Mouse (Mus musculus): ENCODE measurements at regions not wholly inside any gene's neighbourhood (a gene's known extent, or its start where the extent isn't known, plus 50 kb on each side); places are given as distances from the start of the nearest gene placed in this dataset.

DNA sequence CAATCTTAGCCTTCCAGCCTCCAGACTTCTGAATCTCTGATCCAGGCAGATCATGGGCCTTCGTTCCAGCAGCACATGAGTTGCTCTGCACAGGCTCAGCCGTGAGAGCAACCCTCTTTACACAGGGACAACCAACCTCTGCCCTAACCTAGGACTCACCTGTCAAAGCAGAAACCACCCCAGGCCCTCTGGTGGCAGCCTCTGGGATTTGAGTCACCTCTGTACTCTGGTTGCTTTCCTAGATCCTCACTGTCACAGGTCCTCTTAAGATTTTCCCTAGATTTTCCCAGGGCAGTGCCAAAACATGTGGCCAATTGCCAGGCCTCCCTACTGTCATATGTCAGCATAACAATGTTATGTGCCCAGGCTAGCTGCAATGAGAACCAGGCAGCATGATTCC is 71.1 kb upstream of the Ttc34 start:
- Histone ChIP-seq H3K9me3 (ENCODE audit: control insufficient read depth, low read length) (no peaks in the 10 kb centered on the region), H3K27me3 (ENCODE audit: control insufficient read depth, insufficient read depth, low read length) (no peaks in the 10 kb centered on the region), H3K4me2 (replicated peaks; ENCODE audit: low read depth, low read length, severe bottlenecking) (no peak overlapping the region), H3K9ac (ENCODE audit: low read depth, low read length, severe bottlenecking) (no peak overlapping the region), H3K4me1 (ENCODE audit: control insufficient read depth, insufficient read depth, low read length) (peaks cover 9% of the 10 kb centered on the region; the same call in 1 of the 2 replicates), H3K4me3 (replicated peaks; ENCODE audit: low read length) (no peak overlapping the region), H3K27ac (replicated peaks; ENCODE audit: low read depth, low read length) (no peak overlapping the region), H3K36me3 (ENCODE audit: control insufficient read depth, insufficient read depth, low read length) (no peaks in the 10 kb centered on the region)
- no peak for ATAC-seq (ENCODE audit: low FRiP score, low read depth)
- no peak for DNase-seq (ENCODE audit: low spot score)
- 33% methylated on average over 2 of the region's 2 CpGs for WGBS
- TF ChIP-seq POLR2A (IDR thresholded peaks at IDR 0.05; ENCODE audit: borderline replicate concordance, extremely low read depth, insufficient read depth, insufficient read length): no peak

DNA sequence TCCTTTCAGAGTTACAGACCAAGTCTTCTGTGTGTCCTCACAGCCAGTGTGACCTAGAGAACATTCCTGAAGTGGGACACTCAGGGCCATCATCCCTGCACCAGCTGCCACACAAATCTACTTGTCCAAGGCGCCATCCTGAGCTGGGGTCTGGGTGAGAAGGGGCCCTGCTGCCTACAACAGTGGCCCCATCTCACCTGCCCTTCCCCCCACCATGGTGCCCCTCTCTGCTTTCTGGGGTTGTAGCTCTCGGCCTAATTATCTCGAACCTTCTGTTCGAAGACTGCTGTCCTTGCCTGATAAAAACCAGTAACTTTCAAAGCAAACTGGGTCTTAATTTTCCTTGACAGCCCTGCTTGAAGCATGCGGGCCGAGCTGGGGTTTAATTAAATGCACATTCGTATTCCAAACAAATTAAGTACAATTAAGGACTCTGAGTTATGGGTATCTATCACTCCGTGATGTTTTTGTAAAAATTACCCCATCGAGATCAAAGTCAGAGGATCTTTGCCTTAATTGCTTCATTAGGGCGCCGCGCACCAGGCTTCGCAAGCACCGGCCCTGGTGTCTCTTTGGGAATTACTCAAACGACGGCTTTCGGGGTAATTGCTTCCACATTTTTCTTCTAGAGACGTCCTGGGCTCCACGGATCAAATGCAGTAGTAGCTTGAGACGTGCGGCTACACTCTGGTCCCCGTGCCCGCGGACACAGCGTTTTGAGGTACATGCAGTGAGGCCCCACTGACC is 65.8 kb upstream of the Ttc34 start:
- Histone ChIP-seq H3K4me1 (ENCODE audit: control insufficient read depth, insufficient read depth, low read length) (peaks cover 20% of the 10 kb centered on the region), H3K9me3 (ENCODE audit: control insufficient read depth, low read length) (no peaks in the 10 kb centered on the region), H3K4me3 (replicated peaks; ENCODE audit: low read length) (no peak overlapping the region), H3K9ac (ENCODE audit: low read depth, low read length, severe bottlenecking) (no peak overlapping the region), H3K27ac (replicated peaks; ENCODE audit: low read depth, low read length) (no peak overlapping the region), H3K27me3 (ENCODE audit: control insufficient read depth, insufficient read depth, low read length) (no peaks in the 10 kb centered on the region), H3K36me3 (ENCODE audit: control insufficient read depth, insufficient read depth, low read length) (no peaks in the 10 kb centered on the region), H3K4me2 (replicated peaks; ENCODE audit: low read depth, low read length, severe bottlenecking) (no peak overlapping the region)
- WGBS: 14% methylated on average over 25 of the region's 25 CpGs
- DNase-seq (ENCODE audit: low spot score) (no peak), ATAC-seq (ENCODE audit: low FRiP score, low read depth) (no peak)
- no peak for TF ChIP-seq POLR2A (IDR thresholded peaks at IDR 0.05; ENCODE audit: borderline replicate concordance, extremely low read depth, insufficient read depth, insufficient read length)

DNA sequence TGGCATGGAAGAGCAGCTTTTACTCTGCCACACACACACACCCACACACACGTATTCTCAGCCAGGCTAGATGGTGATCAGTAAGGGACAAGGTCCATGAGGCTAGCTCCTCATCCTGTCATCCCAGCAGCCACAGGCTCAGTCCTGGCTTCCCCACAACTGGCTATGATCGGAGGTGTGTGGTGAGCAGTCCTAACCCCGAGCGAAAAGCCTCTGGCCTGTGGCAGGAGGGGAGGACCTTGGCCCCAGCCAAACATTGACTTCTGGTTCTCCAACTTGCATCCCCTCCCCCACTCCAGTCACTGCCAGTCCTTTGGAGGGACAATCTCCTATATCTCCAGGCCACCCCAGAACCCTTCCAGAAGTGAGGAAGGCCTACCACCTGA is 65.2 kb upstream of the Ttc34 start:
- Histone ChIP-seq H3K4me3 (replicated peaks; ENCODE audit: low read length) (no peak overlapping the region), H3K9ac (ENCODE audit: low read depth, low read length, severe bottlenecking) (no peak overlapping the region), H3K27ac (replicated peaks; ENCODE audit: low read depth, low read length) (no peak overlapping the region), H3K4me1 (ENCODE audit: control insufficient read depth, insufficient read depth, low read length) (peaks cover 20% of the 10 kb centered on the region), H3K36me3 (ENCODE audit: control insufficient read depth, insufficient read depth, low read length) (no peaks in the 10 kb centered on the region), H3K4me2 (replicated peaks; ENCODE audit: low read depth, low read length, severe bottlenecking) (no peak overlapping the region), H3K27me3 (ENCODE audit: control insufficient read depth, insufficient read depth, low read length) (no peaks in the 10 kb centered on the region), H3K9me3 (ENCODE audit: control insufficient read depth, low read length) (no peaks in the 10 kb centered on the region)
- 21% methylated on average over 3 of the region's 4 CpGs for WGBS
- TF ChIP-seq POLR2A (IDR thresholded peaks at IDR 0.05; ENCODE audit: borderline replicate concordance, extremely low read depth, insufficient read depth, insufficient read length): no peak
- no peak for DNase-seq (ENCODE audit: low spot score)
- ATAC-seq (ENCODE audit: low FRiP score, low read depth): no peak

DNA sequence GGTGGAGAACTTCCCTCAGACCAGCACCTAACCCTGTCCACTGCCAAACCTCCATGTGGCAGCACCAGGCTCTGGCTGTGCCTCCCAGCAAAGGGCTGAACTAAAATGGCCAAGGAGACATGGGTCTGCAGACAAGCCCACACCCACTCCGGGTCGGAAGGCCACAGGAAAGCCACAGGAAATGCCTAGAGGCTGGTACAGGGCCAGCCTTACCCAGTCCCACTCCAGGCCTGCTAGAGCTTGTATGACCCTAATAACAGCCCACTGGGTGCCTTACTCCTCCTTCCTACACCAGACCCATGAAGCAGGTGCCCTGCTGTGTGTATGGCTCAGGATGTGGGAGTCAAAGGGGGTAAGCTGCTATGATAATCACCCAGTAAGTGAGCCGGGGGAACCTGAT is 63.4 kb upstream of the Ttc34 start:
- no peak overlapping the region for H3K27ac ChIP-seq (replicated peaks; ENCODE audit: low read depth, low read length)
- H3K36me3 ChIP-seq (ENCODE audit: control insufficient read depth, insufficient read depth, low read length): no peaks in the 10 kb centered on the region
- 50% methylated on average over 3 of the region's 3 CpGs for WGBS

DNA sequence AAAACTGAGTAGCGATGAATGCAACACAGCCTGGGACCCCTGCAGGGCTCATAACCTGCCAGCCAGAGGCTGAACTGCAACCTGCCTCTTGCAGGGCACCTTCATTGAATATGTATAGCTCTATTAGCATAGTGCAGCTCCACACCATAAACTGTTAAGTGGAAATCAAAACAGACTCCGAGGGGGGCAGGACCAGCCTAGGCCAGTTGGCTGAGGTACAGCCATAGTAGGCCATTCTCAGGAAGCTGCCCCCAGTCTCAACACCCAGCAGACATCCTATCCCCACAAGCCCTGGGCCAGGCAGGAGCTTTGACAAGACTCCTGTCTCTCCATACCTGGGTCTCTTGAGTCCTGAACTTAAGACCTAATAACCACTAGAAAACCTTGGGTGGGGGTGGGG is 62.9 kb upstream of the Ttc34 start:
- WGBS: 33% methylated on average over 2 of the region's 2 CpGs
- ATAC-seq (ENCODE audit: low FRiP score, low read depth) (no peak), DNase-seq (ENCODE audit: low spot score) (no peak)
- Histone ChIP-seq H3K9me3 (ENCODE audit: control insufficient read depth, low read length) (no peaks in the 10 kb centered on the region), H3K4me2 (replicated peaks; ENCODE audit: low read depth, low read length, severe bottlenecking) (no peak overlapping the region), H3K9ac (ENCODE audit: low read depth, low read length, severe bottlenecking) (no peak overlapping the region), H3K4me1 (ENCODE audit: control insufficient read depth, insufficient read depth, low read length) (peaks cover 20% of the 10 kb centered on the region), H3K36me3 (ENCODE audit: control insufficient read depth, insufficient read depth, low read length) (no peaks in the 10 kb centered on the region), H3K27me3 (ENCODE audit: control insufficient read depth, insufficient read depth, low read length) (no peaks in the 10 kb centered on the region), H3K4me3 (replicated peaks; ENCODE audit: low read length) (no peak overlapping the region), H3K27ac (replicated peaks; ENCODE audit: low read depth, low read length) (no peak overlapping the region)
- TF ChIP-seq POLR2A (IDR thresholded peaks at IDR 0.05; ENCODE audit: borderline replicate concordance, extremely low read depth, insufficient read depth, insufficient read length): no peak

More for the DNA sequence above, 63.4 kb upstream of the Ttc34 start:
- Histone ChIP-seq H3K4me3 (replicated peaks; ENCODE audit: low read length) (no peak overlapping the region), H3K4me2 (replicated peaks; ENCODE audit: low read depth, low read length, severe bottlenecking) (no peak overlapping the region), H3K9me3 (ENCODE audit: control insufficient read depth, low read length) (no peaks in the 10 kb centered on the region), H3K27me3 (ENCODE audit: control insufficient read depth, insufficient read depth, low read length) (no peaks in the 10 kb centered on the region), H3K9ac (ENCODE audit: low read depth, low read length, severe bottlenecking) (no peak overlapping the region), H3K4me1 (ENCODE audit: control insufficient read depth, insufficient read depth, low read length) (peaks cover 20% of the 10 kb centered on the region)
- ATAC-seq (ENCODE audit: low FRiP score, low read depth): no peak
- TF ChIP-seq POLR2A (IDR thresholded peaks at IDR 0.05; ENCODE audit: borderline replicate concordance, extremely low read depth, insufficient read depth, insufficient read length): no peak
- no peak for DNase-seq (ENCODE audit: low spot score)
